Mouse (Mus musculus): ENCODE measurements around the gene Hist1h2bh. TPM values are rescaled to one million over a fixed set of nuclear protein-coding genes. Genes with fewer than 3 reads are reported as not detected.

Hist1h2bh gene
- polyA plus RNA-seq, 1 experiment from 2014 or later, result 0.37 TPM

DNA sequence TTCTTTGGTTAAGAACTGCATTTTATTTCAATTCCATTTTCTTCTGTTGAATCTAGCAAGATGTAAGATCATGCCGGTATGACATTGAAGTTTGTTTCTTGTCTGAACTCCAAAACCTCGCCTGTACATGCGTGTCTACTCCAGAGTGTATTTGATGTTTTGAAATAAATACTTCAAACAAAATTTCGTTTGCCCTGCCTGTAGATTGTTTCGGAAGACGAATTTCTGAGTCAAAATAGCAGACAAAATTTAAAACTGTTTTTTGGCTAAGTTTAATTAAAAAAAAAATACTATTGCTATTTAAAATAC, 24.9 kb downstream of the Hist1h2bh start:
- Histone ChIP-seq H3K4me2 (replicated peaks) (peak overlapping the region; percentile 68), H3K27ac (no peak overlapping the region), H3K9ac (no peak overlapping the region), H3K4me1 (peaks cover 3% of the 10 kb centered on the region; the same call in 1 of the 2 replicates), H3K4me3 (peak overlapping the region; percentile 41), H3K9me3 (replicated peaks) (no peaks in the 10 kb centered on the region), H3K36me3 (no peaks in the 10 kb centered on the region), H3K27me3 (no peaks in the 10 kb centered on the region)
- ATAC-seq (ENCODE audit: low FRiP score), result 0 out of 2 replicates have a peak, but pooled peaks have one; percentile 8
- 1% methylated on average over 6 of the region's 6 CpGs for WGBS

DNA sequence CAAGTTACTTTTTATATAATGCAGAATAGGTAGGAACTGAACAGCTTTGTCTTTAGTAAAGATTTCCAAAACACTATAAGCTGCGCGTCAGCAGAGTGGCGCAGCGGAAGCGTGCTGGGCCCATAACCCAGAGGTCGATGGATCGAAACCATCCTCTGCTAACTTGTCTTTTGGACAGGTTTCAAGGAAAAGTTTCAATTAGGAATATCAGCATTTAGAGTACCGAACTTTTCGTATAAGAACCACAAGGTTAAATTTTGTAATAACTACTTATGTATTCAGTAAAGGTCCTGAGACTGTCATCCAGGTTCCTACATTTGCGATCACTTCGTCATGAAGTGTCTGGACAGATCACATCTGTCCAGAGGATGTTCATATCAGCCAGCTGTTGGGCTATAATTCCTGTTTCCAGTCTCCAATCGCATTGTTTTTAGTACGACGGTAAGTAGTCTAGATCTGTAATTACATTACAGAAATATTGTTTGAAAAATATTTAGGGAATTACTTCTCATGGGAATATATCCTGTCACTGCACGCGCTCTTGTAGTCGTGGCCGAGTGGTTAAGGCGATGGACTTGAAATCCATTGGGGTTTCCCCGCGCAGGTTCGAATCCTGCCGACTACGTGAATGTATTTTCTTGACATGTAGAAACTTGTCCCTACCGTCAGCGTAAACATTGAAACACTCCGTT, 25.4 kb downstream of the Hist1h2bh start:
- Histone ChIP-seq H3K27ac (no peak overlapping the region), H3K36me3 (no peaks in the 10 kb centered on the region)

DNA sequence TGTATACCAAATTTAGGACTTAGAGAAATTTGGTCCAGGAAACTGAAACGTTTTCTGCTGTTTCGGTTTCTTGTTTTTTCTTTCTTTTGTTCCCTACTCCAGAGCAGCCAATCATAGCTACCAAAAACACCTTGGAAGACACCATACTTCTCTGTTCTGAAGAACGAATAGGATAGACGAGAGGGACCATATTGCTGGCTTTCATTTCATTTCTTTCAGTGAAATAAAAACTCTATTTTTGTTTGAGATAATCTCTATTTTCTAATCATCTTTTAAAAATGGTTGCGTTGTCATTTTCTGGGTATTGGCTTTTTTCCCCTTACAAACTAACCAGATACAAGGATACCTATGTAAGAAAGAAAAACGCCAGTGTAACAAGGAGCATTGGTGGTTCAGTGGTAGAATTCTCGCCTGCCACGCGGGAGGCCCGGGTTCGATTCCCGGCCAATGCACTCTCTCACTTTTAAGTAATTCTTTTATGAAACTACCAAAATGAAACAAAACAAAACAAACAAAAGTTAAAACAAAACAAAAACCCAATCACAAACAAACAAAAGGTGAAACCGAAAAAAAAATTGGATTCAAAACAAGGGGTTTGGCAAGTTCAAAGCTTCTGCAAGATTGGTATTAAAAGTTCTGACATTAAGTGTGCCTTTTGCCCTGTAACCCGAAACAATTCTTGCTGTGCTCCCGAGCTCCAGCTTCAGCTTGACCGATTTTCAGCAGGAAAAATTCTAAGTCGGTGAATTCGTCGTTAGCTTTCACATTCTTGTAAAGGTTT, 26.2 kb downstream of the Hist1h2bh start:
- Histone ChIP-seq H3K36me3 (no peaks in the 10 kb centered on the region), H3K27ac (no peak overlapping the region), H3K27me3 (no peaks in the 10 kb centered on the region), H3K9ac (0 out of 2 replicates have a peak overlapping the region, but pooled peaks have one; percentile 18), H3K4me3 (peak overlapping the region; percentile 41), H3K9me3 (replicated peaks) (no peaks in the 10 kb centered on the region), H3K4me2 (replicated peaks) (peak overlapping the region; percentile 68), H3K4me1 (peaks cover 3% of the 10 kb centered on the region; the same call in 1 of the 2 replicates)
- ATAC-seq (ENCODE audit: low FRiP score), result peak; percentile 67
- WGBS, result under 1% methylated on average over 19 of the region's 19 CpGs

More for the DNA sequence above, 25.4 kb downstream of the Hist1h2bh start:
- peak; percentile 85 for ATAC-seq (ENCODE audit: low FRiP score)
- H3K9ac ChIP-seq, result no peak overlapping the region
- H3K4me1 ChIP-seq, result peaks cover 3% of the 10 kb centered on the region; the same call in 1 of the 2 replicates
- peak overlapping the region; percentile 68 for H3K4me2 ChIP-seq (replicated peaks)
- H3K27me3 ChIP-seq, result no peaks in the 10 kb centered on the region
- WGBS, result under 1% methylated on average over 27 of the region's 27 CpGs
- H3K4me3 ChIP-seq, result peak overlapping the region; percentile 41
- H3K9me3 ChIP-seq (replicated peaks), result no peaks in the 10 kb centered on the region

DNA sequence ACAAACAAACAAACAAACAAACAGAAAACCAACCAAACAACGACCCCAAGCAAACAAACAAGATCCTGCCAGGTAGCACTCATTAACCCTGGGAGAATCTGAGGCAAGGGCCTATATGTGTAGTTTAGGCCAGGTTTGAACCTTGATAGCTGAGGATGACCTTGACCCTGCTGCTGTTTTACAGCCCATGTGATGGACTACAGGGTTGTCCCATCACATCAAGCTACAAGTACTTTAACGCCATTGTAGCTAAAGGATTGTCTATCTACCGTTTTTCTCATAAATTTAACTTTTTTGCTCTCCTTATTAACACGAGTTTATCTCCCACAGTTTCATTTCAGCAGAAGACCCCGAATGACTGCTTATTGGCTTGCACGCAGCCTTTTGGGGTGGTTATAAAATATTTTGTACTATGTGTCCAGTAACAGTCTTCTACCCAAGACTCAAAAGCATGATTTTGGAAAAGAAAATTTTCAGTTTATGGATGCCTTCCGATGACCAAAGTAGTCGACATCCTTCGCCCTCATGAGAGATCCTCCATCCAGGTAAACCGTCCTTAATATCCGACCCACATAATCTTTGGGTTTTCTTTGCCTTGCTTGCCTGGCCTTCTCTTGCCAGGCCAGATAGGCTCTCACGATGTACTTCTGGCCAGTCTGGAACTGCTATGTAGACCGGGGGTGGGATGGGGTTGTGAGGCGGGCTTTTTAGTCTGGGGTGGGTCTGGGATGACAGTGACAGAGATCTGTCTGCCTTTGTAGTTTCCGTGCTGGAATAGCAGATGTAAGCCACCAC, 27.2 kb downstream of the Hist1h2bh start:
- peak overlapping the region; percentile 68 for H3K4me2 ChIP-seq (replicated peaks)
- H3K27me3 ChIP-seq, result no peaks in the 10 kb centered on the region
- H3K9me3 ChIP-seq (replicated peaks), result no peaks in the 10 kb centered on the region
- peaks cover 3% of the 10 kb centered on the region; the same call in 1 of the 2 replicates for H3K4me1 ChIP-seq
- WGBS, result 52% methylated on average over 15 of the region's 15 CpGs
- H3K4me3 ChIP-seq, result peak overlapping the region; percentile 31
- ATAC-seq (ENCODE audit: low FRiP score), result no peak
- peak overlapping the region; percentile 39; the same call in 1 of the 2 replicates for H3K9ac ChIP-seq
- no peak overlapping the region for H3K27ac ChIP-seq
- H3K36me3 ChIP-seq, result no peaks in the 10 kb centered on the region

DNA sequence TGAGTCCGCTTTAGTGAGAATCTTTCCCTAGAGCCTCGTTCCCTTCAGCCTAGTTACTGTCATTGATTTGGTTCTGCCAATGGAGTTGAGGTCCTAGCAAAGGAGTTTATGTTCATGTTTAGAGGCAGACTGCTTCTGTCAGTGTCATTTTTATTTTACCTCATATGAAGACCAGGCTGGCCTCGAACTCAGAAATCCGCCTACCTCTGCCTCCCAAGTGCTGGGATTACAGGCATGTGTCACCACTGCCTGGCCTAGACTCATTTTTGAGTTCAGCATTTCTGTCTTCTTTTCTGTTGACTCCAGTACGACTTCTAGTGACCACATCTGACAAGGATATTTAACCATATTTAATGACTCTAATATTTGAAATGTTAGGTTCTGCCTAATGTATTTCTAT, 27.9 kb downstream of the Hist1h2bh start:
- no peak overlapping the region for H3K9ac ChIP-seq
- ATAC-seq (ENCODE audit: low FRiP score), result no peak
- no peaks in the 10 kb centered on the region for H3K27me3 ChIP-seq
- no peak overlapping the region for H3K4me2 ChIP-seq (replicated peaks)
- H3K4me1 ChIP-seq, result peaks cover 3% of the 10 kb centered on the region; the same call in 1 of the 2 replicates
- H3K36me3 ChIP-seq, result no peaks in the 10 kb centered on the region
- WGBS, result 75% methylated on average over 5 of the region's 5 CpGs
- no peak overlapping the region for H3K4me3 ChIP-seq
- H3K27ac ChIP-seq, result no peak overlapping the region
- H3K9me3 ChIP-seq (replicated peaks), result no peaks in the 10 kb centered on the region

DNA sequence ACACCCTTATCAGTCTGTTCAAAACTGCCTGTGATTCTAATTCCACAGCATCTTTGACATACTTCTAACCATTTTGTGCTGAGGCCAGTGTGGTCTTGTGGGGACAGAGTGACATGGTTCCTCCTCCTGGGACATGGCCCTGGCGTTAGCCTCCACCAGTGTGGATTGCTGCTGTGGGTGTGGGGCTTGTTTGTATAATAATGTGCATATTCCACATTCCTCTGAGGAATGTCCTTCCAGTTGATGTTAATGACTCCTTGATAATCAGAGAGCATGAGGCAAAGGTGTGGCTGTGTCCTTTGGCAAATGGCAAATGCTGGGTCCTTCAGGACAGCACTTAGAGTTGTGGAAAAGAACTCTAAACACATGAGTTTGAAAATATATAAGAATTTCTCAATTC, 29.7 kb downstream of the Hist1h2bh start:
- H3K4me3 ChIP-seq, result no peak overlapping the region
- H3K36me3 ChIP-seq, result no peaks in the 10 kb centered on the region
- H3K27ac ChIP-seq, result no peak overlapping the region
- H3K9ac ChIP-seq, result no peak overlapping the region
- no peaks in the 10 kb centered on the region for H3K9me3 ChIP-seq (replicated peaks)
- H3K27me3 ChIP-seq, result no peaks in the 10 kb centered on the region
- no peak overlapping the region for H3K4me2 ChIP-seq (replicated peaks)
- 0 out of 2 replicates have a peak, but pooled peaks cover 3% of the 10 kb centered on the region for H3K4me1 ChIP-seq
- 84% methylated on average over 1 of the region's 1 CpGs for WGBS
- no peak for ATAC-seq (ENCODE audit: low FRiP score)

DNA sequence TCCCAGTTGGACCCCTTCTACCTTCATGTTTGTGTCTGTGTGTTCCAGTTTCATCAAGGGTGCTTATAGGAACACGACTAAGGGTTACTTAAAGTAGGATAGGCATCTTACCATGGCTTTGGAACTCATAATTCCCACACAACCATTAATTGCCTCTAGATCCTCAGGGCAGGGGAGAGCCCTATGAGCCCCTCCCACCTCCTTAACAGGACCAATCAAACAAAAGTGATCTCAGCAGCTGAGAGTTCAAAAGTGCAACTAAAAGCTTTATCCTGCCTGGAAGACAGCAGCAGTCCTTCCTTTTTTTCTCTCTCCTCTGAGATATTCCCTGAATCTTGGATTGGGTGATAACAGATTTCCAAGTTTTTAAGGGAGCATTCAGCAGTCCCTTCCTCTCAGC, 33.1 kb downstream of the Hist1h2bh start:
- H3K4me3 ChIP-seq, result no peak overlapping the region
- no peak overlapping the region for H3K27ac ChIP-seq
- no peaks in the 10 kb centered on the region for H3K36me3 ChIP-seq
- no peaks in the 10 kb centered on the region for H3K9me3 ChIP-seq (replicated peaks)
- H3K4me1 ChIP-seq, result peaks cover 6% of the 10 kb centered on the region; the same call in 1 of the 2 replicates
- ATAC-seq (ENCODE audit: low FRiP score), result no peak
- no peak overlapping the region for H3K4me2 ChIP-seq (replicated peaks)
- 30% methylated on average over 1 of the region's 1 CpGs for WGBS
- no peak overlapping the region for H3K9ac ChIP-seq
- H3K27me3 ChIP-seq, result no peaks in the 10 kb centered on the region

DNA sequence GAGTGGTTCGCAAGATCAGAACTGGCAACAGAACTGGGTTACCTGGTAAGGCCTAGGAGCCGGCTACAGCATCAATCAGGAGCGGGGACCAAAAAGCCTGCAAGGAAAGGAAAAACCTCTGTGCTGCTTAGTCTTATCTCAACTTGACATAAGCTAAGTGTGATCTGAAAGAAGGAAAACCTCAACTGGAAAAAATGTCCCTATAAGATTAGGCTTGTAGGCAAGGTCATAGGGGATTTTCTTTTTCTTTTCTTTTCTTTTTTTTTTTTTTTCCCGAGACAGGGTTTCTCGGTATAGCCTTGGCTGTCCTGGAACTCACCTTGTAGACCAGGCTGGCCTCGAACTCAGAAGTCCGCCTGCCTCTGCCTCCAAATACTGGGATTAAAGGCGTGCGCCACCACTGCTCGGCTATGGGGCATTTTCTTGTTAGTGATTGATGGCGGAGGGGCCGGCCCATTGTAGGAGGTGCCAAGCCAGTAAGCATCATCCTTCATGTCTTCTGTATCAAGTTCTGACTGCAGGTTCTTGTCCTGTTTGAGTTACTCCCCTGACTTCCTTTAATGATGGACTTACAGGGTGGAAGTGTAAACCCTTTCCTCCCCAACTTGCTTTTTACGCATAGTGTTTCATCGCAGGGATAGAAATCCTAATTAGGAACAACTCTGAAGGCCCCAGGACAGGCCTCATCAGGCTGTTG, 36.2 kb downstream of the Hist1h2bh start:
- peaks cover 6% of the 10 kb centered on the region; the same call in 1 of the 2 replicates for H3K4me1 ChIP-seq
- 15% methylated on average over 14 of the region's 14 CpGs for WGBS
- peak overlapping the region; percentile 51; the same call in 1 of the 2 replicates for H3K4me2 ChIP-seq (replicated peaks)
- no peaks in the 10 kb centered on the region for H3K27me3 ChIP-seq
- no peak for ATAC-seq (ENCODE audit: low FRiP score)
- no peak overlapping the region for H3K4me3 ChIP-seq
- no peaks in the 10 kb centered on the region for H3K36me3 ChIP-seq
- no peak overlapping the region for H3K27ac ChIP-seq
- no peak overlapping the region for H3K9ac ChIP-seq
- H3K9me3 ChIP-seq (replicated peaks), result no peaks in the 10 kb centered on the region

DNA sequence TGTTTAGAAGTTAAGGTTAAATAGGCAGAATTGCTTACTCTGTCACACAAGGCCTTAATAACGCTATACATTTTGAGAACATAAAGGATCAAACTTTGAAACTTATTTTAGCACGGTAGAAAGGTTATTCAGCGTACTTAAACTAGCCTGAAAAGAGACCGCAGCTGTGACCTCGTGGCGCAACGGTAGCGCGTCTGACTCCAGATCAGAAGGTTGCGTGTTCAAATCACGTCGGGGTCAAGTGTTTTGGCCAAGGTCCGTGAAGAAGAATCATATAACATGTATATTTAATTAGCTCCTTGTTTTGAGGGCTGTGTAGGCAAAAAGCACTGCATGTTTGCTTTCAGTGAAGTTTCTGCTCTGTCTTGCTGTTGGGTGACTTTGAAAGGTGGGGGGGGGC, 36.8 kb downstream of the Hist1h2bh start:
- WGBS, result 2% methylated on average over 13 of the region's 13 CpGs
- no peaks in the 10 kb centered on the region for H3K9me3 ChIP-seq (replicated peaks)
- peaks cover 6% of the 10 kb centered on the region; the same call in 1 of the 2 replicates for H3K4me1 ChIP-seq
- H3K27me3 ChIP-seq, result peaks cover 3% of the 10 kb centered on the region; the same call in 1 of the 2 replicates
- H3K27ac ChIP-seq, result no peak overlapping the region
- no peak overlapping the region for H3K4me3 ChIP-seq
- no peak overlapping the region for H3K9ac ChIP-seq
- peak overlapping the region; percentile 51 for H3K4me2 ChIP-seq (replicated peaks)
- H3K36me3 ChIP-seq, result no peaks in the 10 kb centered on the region
- ATAC-seq (ENCODE audit: low FRiP score), result no peak

DNA sequence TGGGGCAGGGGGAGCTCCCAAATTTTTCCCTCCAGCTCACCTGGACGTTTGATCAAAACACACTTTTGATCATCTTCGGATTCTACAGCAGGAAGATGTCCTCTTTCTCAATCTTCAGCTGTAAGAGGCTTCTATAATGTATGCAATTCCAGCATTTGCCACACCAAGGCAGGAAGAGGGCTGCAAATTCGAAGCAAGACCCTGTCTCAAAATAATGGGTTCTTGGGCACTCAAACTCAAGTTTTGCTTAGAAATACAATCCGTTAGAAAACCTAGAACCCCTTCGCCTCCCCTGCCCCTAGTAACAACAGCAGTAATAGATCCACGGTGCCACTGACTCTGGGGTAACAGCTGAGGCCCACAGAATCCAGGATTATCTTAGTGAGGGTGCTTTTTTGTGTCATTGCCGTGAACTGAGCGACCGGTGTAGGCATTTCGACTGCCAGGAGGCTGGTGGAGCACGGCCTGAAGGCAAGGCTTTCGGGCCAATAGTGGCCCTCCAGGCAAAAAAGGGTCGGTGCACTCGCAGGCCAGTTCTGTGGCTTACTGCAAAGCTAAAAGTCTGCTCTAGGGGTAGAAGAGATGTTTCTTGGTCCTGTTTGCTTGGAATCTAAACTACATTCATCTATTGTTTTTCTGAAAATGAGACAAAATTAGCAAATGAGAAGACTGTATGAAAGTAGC, 37.4 kb downstream of the Hist1h2bh start:
- Histone ChIP-seq H3K4me1 (peaks cover 6% of the 10 kb centered on the region; the same call in 1 of the 2 replicates), H3K4me2 (replicated peaks) (peak overlapping the region; percentile 51), H3K9ac (no peak overlapping the region), H3K36me3 (no peaks in the 10 kb centered on the region), H3K27me3 (peaks cover 3% of the 10 kb centered on the region; the same call in 1 of the 2 replicates), H3K4me3 (peak overlapping the region; percentile 20), H3K9me3 (replicated peaks) (no peaks in the 10 kb centered on the region), H3K27ac (peak overlapping the region; percentile 17; the same call in 1 of the 2 replicates)
- WGBS, result 4% methylated on average over 14 of the region's 14 CpGs
- ATAC-seq (ENCODE audit: low FRiP score), result no peak

DNA sequence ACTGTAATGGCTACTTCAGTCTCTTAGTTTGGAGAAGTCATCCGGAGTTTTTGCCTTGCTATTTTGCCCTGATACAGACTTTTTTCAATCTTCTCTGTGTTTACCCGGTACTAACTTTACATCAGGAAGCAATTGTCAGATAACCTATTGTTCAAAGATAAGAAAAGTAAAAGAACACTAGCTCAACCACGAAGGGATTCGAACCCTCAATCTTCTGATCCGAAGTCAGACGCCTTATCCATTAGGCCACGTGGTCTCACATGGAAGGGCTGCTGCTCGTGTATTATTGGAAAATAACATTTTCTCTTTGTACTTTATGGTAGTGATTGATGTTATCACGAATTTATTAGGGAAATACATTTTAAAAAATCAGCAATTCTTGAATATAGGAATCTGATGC, 39.4 kb downstream of the Hist1h2bh start:
- ATAC-seq (ENCODE audit: low FRiP score), result no peak
- WGBS, result 1% methylated on average over 9 of the region's 9 CpGs
- H3K4me2 ChIP-seq (replicated peaks), result peak overlapping the region; percentile 2; the same call in 1 of the 2 replicates

More for the DNA sequence above, 39.4 kb downstream of the Hist1h2bh start:
- Histone ChIP-seq H3K27me3 (peaks cover 8% of the 10 kb centered on the region; the same call in 1 of the 2 replicates), H3K4me3 (no peak overlapping the region), H3K36me3 (no peaks in the 10 kb centered on the region), H3K4me1 (peaks cover 7% of the 10 kb centered on the region; the same call in 1 of the 2 replicates), H3K9me3 (replicated peaks) (no peaks in the 10 kb centered on the region), H3K27ac (no peak overlapping the region), H3K9ac (no peak overlapping the region)
